Mouse (Mus musculus): ENCODE results near the gene Amer2.

Amer2 gene

DNA sequence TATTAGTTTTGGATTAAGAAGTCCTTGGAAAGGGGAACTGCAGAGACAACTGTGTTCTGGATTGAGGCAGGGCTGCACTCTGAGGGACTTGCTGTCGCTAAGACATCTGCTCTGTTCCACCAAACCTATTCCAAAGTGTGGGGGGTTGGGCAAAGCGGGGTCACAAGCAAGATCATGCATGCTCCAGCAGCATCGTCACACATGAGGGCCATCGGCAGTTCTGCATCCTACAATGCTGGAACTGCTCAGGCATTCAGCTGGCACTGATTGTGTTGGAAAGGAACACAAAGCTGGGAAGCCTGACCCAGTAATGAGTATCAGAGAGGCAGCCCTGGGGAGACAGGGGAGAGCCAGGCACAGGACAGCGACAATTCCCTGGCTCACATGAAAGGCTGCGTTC, 56.5 kb downstream of the Amer2 start:
- in situ Hi-C loops (cut with MboI; ENCODE audit: low pct_unique_long_range_greater_than_20kb in 1 of 2, low sequenced_read_pairs in 2 of 2, unreplicated experiment in 1 of 2) = loop anchor here in 1 of 2 experiments (25.0 kb wide), 1 partner anchor 567 kb away; no protein-coding TSS in a partner anchor

DNA sequence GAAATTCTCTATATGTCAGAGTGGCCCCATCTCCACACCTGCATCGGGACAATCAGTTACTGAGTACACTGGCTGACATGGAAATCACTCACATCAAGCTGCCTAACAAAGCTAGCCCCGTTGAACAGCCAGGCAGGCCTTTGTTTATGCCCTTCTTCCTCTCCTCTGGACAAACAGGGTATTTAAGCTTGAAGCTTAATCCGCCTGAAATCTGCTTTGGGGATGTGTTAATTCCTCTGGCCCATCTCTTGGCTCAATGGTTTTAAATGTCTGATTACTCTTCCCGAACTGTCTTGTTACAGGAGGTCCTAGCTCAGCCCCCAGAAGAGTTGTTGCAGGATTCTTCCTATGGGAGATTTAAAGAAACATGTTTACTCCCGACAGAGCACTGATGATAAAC, 58.5 kb downstream of the Amer2 start:
- in situ Hi-C loops (cut with MboI; ENCODE audit: low pct_unique_long_range_greater_than_20kb in 1 of 2, low sequenced_read_pairs in 2 of 2, unreplicated experiment in 1 of 2) = loop anchor here in 1 of 2 experiments (25.0 kb wide), 1 partner anchor 569 kb away; no protein-coding TSS in a partner anchor

DNA sequence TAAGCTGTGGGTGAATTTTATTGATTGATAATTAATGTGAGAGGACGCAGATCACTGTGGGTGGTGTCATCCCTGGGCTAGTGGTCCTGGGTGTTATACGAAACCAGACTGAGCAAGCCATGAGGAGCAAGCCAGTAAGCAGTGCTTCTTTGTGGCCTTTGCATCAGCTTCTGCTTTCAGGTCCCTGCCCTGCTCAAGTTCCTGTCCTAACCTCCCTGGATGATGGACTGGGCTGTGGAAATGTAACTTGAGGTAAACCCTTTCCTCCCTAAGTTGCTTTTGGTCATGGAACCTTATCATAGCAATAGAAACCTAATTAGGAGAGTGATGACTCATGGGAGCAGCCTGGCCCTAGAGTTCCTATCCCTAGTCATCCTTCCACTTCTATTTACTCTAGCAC, 59.1 kb downstream of the Amer2 start:
- in situ Hi-C loops (cut with MboI; ENCODE audit: low pct_unique_long_range_greater_than_20kb in 1 of 2, low sequenced_read_pairs in 2 of 2, unreplicated experiment in 1 of 2) = loop anchor here in 1 of 2 experiments (25.0 kb wide), 1 partner anchor 570 kb away; no protein-coding TSS in a partner anchor

DNA sequence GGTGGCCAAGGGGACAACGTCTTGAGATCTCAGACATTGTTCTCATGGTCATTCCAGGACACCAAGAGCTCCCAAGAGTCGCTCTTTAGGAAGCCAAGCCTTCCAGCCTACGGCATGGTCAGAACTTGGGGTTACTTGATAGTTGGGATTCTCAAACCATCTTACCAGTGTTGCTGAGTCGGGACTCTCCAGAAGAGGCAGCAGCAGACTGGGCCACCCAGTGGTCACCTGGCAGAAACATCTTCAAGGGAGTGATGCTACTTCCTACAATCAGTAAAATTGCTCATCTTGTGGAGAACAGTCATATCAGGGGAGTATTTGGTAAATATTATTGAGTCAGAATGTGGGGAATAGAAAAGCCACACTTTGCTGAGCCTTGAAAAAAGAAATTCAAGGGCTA, 62.5 kb downstream of the Amer2 start:
- in situ Hi-C loops (cut with MboI; ENCODE audit: low pct_unique_long_range_greater_than_20kb in 1 of 2, low sequenced_read_pairs in 2 of 2, unreplicated experiment in 1 of 2) = loop anchor here in 1 of 2 experiments (25.0 kb wide), 1 partner anchor 573 kb away; no protein-coding TSS in a partner anchor

DNA sequence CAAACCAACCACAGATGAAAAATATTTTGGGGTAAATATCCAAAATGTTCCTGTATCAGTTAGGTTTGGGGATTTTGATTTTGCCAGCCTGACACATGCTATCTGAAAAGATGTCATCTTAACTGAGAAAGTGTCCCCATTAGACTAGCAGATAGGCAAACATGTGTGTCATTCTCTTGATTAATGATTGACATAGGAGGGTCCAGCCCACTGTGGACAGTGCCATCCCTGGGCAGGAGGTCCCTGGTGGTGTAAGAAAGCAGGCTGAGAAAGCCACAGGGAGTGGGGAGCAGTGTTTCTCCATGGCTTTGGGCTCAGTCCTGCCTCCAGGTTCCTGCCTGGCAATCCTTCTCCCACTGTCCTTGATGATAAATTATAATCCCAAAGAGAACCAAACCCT, 63.3 kb downstream of the Amer2 start:
- in situ Hi-C loops (cut with MboI; ENCODE audit: low pct_unique_long_range_greater_than_20kb in 1 of 2, low sequenced_read_pairs in 2 of 2, unreplicated experiment in 1 of 2) = loop anchor here in 1 of 2 experiments (25.0 kb wide), 1 partner anchor 574 kb away; no protein-coding TSS in a partner anchor
